Mouse (Mus musculus): Measurements from ENCODE around the gene Plekhf1.

DNA sequence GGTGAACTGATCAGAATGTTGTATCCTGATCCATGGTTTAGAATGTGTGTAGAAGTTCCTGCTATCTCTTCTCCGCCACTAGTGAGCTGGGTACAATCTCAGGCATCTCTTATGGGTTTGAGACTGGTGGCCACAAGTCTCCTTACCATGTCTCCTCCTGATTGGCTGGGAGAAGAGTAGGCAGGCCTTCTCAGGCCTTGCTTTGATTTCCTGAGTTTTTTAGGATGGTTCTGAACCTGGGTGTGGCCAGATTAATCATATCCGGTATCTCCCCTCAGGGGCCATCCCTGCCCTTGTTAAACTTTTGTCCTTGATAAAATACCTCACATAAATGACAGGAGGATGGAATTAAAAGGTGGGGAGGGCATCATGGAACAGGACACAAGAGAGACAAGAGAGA lies 31.8 kb upstream of the Plekhf1 start:
- TF ChIP-seq CTCF (IDR thresholded peaks at IDR 0.05; ENCODE audit: low read depth) (no peak), EP300 (optimal IDR thresholded peaks at IDR 0.05) (no peak)

All from stomach, postnatal 0 days (tissue).